Mouse (Mus musculus): ENCODE data around the gene Cdip1.
A peak's percentile ranks its signal among the peaks of the same experiment; 100 is the strongest.
"Not testable (repeated sequence)": the region's sequence is repeated elsewhere in the genome, so short reads cannot be mapped to it uniquely, and the experiment has no call there.

Gene Cdip1

GRCm38 (mm10) chr16:4789810-4790559 lies at the start of gene Cdip1:
TSS of gene Cdip1 (minus strand) at chr16:4790292.
- DNase-seq (ENCODE audit: low read depth in 2 of 2, low spot score in 2 of 2): peak; percentile 93 to 95

DNA sequence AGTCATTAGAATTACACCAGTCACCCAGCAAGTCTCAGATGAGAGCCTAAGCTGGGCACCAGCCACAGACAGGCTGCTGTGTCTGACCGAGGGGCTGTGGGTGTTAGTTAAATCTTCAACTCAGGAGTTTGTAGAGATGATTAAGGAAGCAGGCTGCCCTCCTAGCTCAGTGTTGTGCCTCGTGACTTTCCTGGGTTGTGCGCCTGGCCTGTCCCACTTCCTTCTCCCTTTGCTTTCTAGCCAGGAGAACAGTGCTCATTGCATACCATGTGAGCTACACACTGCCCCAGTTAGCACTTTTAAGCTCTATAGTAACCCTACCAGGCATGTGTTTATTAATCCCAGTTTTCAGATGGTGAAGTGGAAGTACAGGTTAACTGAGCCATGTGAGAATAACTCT lies 49.5 kb upstream of the Cdip1 start:
- DNase-seq (ENCODE audit: low read depth in 2 of 2, low spot score in 2 of 2): no peak

DNA sequence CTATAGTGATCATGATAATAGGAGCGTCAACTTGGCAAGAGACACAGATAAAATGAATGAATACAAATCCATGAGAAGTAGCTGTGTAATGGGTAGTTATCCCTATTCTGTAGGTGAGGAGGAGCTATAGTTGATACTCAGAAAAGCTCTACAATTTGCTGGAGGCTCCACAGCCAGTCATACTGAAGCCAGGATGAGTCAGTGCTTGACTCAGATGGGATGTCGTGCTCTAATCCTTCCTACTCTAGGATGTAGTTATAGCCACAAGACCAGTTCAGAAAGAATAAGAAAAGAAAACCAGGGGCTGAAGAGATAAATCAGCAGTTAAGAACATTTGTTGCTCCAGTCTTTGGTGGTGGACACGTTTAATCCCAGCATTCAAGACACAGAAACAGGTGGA lies 47.5 kb upstream of the Cdip1 start:
- no peak for DNase-seq (ENCODE audit: low read depth in 2 of 2, low spot score in 2 of 2)

GRCm38 (mm10) chr16:4835191-4835590 lies 45.1 kb upstream of the Cdip1 start, which contains the start of gene 4930562C15Rik:
TSS of gene 4930562C15Rik (plus strand) at chr16:4835416.
- no peak for DNase-seq (ENCODE audit: low read depth in 2 of 2, low spot score in 2 of 2)

GRCm38 (mm10) chr16:4833858-4834257 lies 43.8 kb upstream of the Cdip1 start:
- DNase-seq (ENCODE audit: low read depth in 2 of 2, low spot score in 2 of 2): no peak

- DNase-seq (ENCODE audit: low read depth in 2 of 2, low spot score in 2 of 2): no peak
Observed at GRCm38 (mm10) chr16:4831650-4832419, 41.7 kb upstream of the Cdip1 start.

- no peak for DNase-seq (ENCODE audit: low read depth in 2 of 2, low spot score in 2 of 2)
Observed at GRCm38 (mm10) chr16:4829271-4829900, 39.3 kb upstream of the Cdip1 start.

- no peak for DNase-seq (ENCODE audit: low read depth in 2 of 2, low spot score in 2 of 2)
Observed at GRCm38 (mm10) chr16:4827639-4828038, 37.5 kb upstream of the Cdip1 start.

GRCm38 (mm10) chr16:4824466-4824865 lies 34.4 kb upstream of the Cdip1 start:
- not testable (repeated sequence) for DNase-seq (ENCODE audit: low read depth in 2 of 2, low spot score in 2 of 2)

GRCm38 (mm10) chr16:4818349-4818748 lies 28.3 kb upstream of the Cdip1 start:
- DNase-seq (ENCODE audit: low read depth in 2 of 2, low spot score in 2 of 2): no peak

DNA sequence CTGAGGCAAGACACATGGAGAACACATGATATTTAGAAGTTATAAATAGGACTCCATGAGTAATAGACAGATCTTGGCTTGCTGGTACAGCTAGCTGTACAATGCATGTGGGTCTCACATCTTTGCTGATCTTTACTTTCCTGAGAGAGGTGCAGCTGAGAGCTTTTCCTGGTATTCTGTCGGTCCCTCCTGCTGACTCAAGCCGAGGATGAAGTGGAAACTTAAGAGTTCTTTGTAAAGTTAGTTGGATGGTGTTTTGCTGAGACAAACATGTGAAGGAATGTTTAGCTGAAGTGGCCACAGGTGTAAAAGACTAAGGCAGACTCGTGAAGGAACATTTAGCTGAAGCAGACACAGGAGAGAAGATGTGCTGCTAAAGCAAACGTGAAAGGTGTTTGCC lies 6.5 kb upstream of the Cdip1 start:
- no peak for DNase-seq (ENCODE audit: low read depth in 2 of 2, low spot score in 2 of 2)

DNA sequence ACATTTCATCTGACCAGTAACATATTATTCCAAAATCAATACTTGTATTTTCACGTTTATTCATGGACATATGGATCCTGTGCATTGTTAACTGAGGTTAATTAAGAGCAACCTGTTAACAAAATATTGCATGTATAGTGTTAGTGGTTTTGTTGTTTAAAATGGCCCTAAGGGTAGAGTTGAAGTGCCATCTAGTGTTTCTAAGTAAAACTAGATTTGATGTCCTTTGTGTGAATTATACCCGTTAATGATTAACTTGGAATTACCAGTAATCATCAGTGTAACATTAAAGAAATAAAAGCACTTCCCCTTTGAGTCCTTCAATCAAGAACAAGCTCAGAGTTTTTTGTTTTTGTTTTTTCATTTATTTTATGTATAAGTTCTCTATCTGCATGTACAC lies 1.2 kb upstream of the Cdip1 start:
- no peak for DNase-seq (ENCODE audit: low read depth in 2 of 2, low spot score in 2 of 2)

- no peak for DNase-seq (ENCODE audit: low read depth in 2 of 2, low spot score in 2 of 2)
Observed at GRCm38 (mm10) chr16:4789311-4789768, 752 bp downstream of the Cdip1 start.

- no peak for DNase-seq (ENCODE audit: low read depth in 2 of 2, low spot score in 2 of 2)
Observed at GRCm38 (mm10) chr16:4788176-4788575, 1.9 kb downstream of the Cdip1 start.

GRCm38 (mm10) chr16:4785706-4786105 lies 4.4 kb downstream of the Cdip1 start:
- DNase-seq (ENCODE audit: low read depth in 2 of 2, low spot score in 2 of 2): no peak

DNA sequence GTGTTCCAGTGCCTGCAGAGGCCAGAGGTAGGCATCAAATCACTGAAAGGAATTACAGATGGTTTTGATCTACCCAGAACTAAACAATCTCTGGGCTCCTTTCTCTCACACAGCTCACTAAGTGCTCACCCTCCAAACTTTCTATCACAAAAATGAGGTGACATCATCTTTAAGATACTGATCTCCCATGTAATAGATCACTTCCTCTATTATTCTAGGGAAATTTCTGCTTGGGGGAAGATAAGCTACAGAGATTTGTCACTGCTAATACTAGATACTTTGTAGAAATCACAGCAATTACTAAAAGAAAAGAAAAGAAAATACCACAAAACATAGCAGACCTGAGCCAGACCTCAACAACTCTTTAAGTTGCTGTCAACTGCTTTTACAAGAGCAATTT lies 7.6 kb downstream of the Cdip1 start:
- no peak for DNase-seq (ENCODE audit: low read depth in 2 of 2, low spot score in 2 of 2)

- DNase-seq (ENCODE audit: low read depth in 2 of 2, low spot score in 2 of 2): no peak
Observed at GRCm38 (mm10) chr16:4781524-4782196, 8.4 kb downstream of the Cdip1 start.

DNA sequence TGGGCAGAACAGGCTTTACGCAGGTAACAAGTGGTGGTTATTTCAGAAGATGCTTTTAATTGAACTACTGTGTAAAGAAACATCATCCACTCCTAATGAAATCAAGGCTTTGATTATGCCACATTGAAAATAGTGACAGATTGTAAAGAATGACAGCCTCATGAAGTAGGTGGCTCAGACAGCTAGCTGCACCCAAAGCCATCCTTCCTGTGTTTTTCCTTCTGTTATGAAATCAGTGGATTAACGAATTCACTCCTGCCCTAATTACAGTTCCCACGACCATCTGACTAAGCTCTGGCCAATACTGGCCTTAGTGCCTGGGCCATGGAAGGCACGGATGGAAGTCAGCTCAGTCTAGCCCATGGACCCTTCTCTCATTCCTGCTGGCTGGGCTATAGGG lies 11.2 kb downstream of the Cdip1 start:
- DNase-seq (ENCODE audit: low read depth in 2 of 2, low spot score in 2 of 2): no peak

- DNase-seq (ENCODE audit: low read depth in 2 of 2, low spot score in 2 of 2): no peak
Observed at GRCm38 (mm10) chr16:4777905-4778609, 12.0 kb downstream of the Cdip1 start.

GRCm38 (mm10) chr16:4777171-4777904 lies 12.8 kb downstream of the Cdip1 start:
- DNase-seq (ENCODE audit: low read depth in 2 of 2, low spot score in 2 of 2): no peak

Measured in CD8-positive naive resting alpha-beta T cell, adult 2 months (primary cell).